Mouse (Mus musculus) spleen, adult 18-20 months (tissue): ENCODE measurements at regions not wholly inside any gene's neighbourhood (a gene's known extent, or its start where the extent isn't known, plus 50 kb on each side); places are given as distances from the start of the nearest gene placed in this dataset.

Experiments
- DNase-seq, 2 experiments: peaks; one replicate each; pipeline ENCODE4 v3.0.0; 2022; ENCODE audit warnings: mixed read lengths in 2 of 2

DNA sequence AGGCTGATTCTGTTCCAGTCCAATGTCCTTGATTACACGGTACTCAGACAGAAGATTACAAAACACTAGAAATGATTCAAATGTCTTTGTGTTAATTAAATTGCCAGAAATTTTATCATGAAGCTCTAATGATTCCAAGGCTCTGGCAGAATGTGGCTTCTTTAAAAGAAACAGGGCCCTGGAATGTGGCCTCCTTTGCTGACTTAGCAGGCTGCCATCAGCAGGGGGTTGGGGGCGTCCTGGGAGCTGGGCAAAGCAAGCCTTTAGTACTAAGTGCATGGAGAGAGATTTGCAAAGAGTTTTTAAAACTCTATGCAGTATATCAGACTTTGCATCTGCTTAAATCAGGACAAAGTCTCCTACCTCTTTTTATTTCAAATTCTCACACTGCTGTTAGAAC lies 434.8 kb upstream of the Cited2 start:
- DNase-seq, result no peak

DNA sequence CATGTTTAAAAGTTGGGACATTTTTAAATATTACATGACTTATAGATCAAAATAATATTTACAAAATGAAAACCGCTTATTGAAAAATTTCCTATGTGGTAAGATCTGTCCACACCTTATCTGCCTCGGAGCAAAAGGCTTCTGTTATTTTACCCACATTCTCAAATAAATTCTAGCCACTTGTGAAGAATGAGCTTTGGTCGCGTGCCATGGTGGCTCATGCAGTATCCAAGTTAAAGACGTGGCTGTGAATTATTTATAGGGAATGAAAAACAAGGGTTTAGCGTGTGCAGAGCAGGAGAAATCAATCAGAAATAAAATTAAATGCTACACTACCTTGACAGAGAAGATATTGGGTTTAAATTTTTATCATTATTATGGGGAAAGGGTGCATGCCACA lies 430.7 kb upstream of the Cited2 start:
- DNase-seq, result no peak

DNA sequence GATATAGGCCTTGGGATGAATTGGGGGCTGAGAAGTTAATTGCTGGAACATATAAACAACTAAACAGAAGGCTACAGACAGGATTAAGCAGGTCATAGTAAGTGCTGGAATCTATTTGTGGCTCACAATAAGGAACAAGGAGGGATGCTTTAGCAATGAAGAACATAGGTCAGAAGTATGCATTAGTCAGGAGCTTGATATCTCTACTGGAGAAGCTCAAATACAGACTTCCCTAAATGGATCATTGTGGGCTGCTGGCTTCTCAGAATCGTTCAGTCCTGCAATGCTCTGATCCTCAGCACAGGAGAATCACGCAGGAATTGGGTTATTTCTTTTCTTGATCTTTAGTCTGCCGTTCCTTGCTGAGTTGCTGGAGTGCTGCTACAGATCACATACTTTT lies 428.6 kb upstream of the Cited2 start:
- no peak for DNase-seq

DNA sequence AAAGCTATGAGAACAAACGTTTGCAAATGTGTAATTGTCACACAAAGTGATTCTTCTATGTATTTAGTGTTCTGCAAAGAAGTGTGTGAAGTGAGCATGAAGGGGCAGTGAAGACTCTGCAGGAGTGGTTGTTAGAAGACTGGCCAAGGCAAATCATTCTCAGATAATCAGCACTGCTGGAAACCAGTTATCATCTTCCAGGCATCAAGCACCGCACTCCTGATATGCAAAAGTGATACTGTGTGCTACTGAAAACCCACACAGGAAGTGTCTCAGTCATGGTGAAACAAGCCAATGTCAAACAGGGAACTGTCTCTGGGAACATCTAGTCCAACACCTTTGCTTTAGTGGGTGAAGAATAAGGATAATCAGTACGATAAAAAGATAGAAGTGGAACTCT lies 427.9 kb upstream of the Cited2 start:
- DNase-seq, result no peak

DNA sequence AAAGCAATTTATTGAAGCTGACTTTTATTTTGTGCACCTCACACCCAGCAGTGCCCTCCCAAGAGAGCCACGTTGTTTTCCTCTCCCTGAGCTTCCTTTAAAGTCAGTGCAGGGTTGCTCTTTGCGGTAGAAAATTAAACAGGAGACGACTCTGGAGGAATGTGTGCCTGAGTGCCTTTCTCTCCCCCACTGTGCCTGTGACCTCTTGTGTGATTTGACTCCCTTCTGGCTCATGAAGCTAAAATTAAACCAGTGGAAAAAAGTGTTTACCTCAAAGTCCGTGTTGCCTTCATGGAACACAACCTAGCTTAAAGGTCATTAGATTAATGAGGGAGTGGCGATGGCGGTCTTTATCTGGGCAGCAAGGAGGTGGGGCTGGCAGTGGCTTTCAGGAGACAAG lies 423.4 kb upstream of the Cited2 start:
- no peak for DNase-seq

DNA sequence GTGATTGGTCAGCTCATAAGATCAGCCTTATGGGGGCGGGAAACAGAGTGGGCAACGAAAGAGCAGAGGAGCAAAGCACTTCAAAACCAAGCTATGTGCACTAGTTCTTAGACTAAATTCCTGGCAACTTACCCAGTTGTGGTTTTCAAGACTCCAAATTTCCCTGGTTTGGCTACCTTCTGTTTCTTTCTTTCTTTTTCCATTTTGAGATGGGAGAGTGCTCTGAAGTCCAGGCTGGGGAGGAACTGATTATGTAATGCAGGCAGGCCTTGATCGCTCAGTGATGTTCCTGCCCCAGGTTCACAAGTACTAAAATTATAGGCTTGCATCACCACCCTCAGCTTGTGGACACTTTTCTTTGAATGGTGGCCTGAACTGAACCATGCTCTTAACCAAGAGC lies 396.3 kb upstream of the Cited2 start:
- DNase-seq, result no peak

DNA sequence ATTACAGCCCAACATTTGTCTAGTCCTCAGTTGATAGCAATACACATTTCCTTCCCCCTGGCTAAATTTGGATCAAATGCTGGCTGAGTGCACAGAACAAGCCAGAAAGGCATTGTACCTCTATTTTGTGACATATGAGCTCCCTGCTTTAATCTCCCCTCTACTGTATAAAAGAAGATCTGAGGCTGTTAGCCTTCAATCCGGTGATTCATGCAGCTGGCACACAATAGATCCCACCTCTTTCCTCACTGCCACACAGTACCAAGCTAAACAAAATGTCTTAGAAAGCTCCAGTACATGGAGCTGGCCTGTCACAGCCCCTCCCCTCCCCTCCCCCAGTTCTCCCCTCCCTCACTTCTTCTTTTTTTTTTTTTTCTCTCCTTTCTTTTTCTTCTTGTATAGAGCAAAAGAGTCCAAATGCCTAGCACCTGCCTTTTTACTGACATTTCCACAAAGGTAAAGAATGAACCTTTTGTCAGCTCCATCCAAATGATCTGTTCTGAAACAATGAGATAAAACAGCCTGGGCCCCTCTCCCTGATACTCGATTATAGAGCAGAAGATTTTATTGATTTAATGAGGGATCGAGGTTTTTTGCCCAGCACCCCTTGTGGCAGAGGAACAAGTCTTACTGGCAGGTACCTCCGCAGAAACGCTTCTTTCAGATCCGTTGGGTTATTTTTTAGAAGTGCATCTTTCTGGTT lies 392.0 kb upstream of the Cited2 start:
- no peak for DNase-seq

DNA sequence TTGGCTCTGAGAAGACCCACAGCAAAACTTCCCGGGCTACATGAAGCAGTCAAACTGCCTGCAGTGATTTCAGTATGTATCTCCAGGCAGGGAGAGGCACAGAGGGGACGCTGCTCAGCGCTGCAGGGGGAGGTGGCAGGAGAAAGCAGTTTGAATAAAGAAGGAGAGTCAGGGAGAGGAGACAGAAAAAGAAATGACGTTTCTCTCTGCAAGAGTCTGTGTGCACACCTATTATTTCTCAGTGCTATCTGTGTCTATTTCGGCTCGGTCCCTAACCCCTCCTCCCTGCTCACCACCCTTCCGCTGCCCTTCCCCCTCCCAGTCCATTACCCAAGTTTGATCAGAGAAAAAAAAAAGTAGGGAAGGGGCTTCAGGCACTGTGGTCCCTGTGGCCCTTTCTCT lies 391.4 kb upstream of the Cited2 start:
- DNase-seq, result no peak

DNA sequence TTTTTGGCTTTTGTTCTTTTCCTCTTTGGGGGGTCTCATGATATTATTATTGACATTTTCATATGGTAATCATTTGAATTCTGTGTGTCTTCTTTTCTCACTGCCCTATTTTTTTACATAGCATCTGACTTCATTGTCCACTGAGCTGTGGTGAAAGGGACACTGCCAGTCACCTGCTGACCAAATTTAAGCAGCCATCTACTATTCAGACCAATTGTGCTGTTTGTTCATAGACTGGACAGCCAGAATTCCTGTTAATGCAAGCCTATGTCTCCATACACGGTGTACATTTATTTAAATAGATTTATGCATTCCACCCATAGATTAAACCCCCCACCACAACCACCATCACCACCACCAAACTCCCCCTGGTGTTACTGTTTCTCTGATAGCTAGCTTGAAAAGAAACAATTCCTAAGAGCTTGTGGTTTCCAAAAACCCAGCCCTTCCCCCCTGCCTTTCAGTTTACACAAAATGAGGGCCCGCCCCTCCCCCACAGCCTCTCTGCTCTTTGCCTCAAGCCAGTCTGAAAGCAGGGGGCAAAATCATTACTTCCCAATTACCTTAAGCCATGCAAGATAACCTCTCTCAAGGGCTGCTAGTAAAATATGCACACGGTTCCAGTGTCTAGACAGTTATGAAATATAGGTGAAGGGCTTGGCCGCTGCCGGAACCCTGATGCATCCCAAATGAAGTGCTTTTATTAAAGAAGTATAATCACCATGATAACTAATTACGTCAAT lies 390.8 kb upstream of the Cited2 start:
- DNase-seq, result no peak

DNA sequence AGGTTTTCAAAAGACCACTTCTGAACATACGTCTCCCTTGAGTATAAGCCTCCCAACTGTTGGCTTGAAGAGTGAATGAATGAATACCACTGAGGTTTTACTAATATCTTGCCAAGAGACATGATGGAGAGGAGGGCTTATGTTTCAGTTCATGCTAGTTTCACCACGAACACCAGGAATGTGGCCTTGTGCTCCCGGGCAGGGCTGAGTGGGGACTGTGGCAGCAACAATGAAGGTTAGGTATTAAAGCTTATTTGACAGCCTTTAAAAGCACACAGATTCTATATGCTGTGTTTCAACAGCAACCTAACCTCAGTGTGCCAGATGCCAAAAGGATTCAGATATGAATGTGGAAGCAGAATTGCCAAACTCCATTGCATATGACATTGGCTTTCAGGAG lies 390.0 kb upstream of the Cited2 start:
- DNase-seq, result no peak

DNA sequence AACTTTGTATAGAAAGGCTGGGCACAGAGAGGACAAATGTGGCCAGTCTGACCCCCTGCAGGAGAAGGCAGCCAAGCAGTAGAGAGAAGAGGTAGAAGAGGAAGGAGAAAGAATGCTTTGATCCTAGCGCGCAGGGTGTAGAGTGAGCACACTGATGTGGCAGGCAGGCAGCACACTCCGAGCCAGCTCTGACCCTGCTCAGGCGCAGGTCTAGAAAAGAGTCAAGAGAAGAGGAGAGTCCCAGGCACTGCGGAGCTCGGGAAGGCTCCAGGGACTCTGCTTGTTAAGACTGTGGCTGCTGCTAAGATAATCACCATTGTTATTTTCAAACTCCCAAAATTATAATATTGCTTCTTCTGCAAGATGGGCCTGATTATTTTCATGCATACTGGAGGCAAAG lies 389.3 kb upstream of the Cited2 start:
- DNase-seq, result no peak

DNA sequence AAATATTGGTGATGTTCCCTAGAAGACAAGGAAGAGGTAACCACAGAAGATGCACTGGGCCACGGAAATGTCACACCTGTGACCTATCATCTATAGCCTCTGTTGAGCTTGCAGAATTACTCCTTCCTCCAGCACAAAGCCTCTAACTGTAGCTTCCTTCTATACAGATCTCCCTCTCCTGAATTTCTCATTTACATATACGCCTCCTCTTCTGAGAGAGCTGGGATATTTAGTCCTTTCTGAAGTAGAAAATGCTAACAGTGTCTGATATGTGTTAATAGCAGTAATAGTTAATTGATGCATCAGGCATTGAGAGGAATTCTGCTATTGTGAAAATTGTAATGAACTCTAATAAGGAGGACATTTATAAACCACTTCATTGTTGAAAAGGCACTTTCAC lies 385.8 kb upstream of the Cited2 start:
- no peak for DNase-seq

DNA sequence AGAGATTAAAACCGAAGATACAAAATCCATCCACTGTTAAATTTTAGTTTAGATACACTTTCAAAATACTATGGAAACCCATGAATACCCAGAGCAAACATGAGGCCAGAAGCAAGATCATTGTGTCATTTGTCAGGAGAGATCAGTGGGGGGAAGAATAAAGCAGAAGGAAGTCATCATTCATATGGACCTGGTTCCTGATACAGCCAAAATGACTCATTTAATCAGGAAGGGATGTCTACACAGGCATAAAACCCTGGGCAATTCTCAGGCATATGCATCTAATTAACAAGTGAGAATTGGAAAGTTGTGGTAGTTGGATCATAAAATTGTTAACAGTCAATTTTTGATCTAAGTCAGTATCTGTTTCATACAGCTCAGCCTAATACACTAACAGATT lies 379.2 kb upstream of the Cited2 start:
- DNase-seq, result no peak

DNA sequence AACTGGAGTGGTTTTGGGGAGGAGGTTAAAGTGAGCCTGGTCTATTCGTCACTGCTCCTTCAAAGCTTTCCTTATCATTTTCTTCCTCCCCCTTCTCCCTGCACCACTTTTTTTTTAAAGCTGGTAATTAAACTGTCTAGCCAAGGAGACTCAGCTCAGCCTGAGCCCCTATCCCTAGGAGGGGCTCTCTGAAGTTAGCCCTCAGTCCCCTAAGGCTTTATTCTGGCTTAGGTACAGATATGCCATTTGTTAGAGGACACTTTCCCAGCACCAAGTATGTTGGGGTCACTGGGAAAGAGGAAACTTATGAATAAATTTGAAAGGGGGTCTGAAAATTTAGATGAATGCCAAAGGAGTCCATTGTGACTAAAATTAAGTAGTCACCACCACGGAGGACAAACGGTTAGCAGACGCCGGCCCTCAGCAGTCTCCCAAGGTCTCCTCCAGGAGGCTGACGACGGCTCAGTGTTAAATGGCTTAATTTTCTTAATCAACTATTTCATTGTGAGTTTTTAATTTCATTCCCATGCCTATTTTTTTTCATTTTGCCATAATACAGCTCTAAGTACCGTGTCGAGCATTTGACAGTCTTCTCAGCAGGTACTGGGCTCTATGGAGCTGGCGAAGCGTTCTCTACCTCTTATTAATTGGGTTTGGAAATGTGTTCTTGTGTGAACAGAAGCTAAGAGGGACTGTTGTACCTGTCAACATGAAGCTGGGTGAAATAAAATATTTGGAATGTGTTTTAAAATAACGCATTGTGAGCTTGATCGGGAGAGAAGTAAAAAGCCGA lies 370.6 kb upstream of the Cited2 start:
- DNase-seq, result no peak

DNA sequence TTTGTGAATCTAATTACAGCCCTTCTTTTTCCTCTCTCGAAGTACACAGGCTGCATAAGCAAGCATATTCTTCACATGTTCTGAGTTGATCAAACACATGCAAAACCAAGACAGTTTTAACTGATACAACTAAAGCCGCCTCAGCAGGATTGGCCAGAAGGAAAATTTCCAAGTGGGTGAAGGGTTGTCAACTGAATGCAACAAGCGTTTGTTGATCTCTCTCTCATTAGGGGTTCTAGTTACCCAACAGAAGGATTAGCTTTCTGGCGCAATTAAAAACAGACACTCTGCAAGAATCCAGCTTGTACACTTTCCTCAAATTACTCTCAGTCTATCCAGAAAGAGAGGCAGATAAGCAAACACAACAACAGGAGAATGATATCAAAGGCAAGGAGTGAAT lies 367.5 kb upstream of the Cited2 start:
- DNase-seq, result no peak

DNA sequence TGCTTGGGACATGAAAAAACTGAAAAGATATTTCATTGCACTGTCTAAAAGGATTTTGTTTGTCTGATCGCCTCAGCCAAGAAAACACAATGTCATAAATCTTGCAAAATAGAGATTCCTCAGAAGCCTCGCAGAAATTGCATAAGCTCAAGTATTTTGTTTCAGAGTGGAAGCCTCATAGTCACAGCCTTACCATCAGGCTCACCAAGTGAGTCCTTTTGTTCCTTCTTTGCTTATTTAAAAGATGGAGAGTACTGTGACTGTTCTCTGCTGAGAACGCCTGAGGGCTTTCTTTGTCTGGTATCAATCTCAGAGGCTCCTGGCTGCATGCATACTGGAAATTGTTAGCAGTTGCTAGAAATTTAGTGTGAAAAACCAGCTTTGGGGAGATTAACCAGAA lies 367.0 kb upstream of the Cited2 start:
- no peak for DNase-seq

DNA sequence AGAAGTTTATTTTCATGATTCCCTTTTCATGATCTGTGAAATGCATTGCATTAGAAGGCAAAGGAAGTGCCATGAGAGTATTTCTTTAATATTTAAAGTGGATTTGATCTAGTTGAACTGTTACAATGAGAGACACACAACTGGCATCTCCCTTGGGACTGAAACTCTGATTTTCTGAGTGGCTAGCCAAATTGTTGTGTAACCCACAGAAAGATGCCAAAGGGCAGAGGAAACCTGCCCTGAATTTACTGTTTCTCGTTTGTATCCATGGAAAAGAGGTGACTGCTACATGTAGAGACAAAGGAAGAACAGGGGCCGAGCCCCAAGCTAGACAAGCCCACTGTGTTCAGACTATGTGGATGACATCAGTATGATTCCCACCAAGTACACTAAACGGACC lies 360.4 kb upstream of the Cited2 start:
- DNase-seq, result no peak

DNA sequence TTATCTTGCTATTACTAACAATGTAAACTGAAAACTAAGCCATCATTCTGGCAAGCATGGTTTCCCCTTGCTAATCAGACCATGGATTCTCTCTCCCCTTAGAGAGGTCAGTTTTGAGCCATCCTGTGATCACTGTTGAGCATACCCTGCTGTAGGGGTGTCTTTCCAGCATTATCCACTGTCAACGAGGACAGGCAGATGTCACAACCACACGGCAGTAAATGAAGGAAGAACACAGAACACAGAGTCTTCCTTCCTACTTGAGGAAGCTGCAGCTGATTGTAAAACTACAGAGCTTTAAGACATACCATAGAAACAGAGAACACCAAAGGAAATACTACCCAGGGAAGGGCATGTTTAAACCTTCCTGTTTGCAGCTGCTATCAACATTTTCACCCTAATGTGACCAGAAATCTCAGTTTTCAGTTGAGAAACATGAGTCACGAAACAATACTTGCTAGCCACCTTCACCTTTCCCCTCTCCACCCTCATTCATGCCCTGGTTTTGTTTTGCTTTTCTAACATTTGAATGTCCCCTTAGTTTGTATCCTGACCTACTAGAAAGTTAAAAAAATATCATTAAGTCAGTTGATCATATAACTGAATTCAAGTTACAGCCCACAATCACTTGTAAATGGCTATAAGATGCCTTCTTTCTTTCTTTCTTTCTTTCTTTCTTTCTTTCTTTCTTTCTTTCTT lies 356.8 kb upstream of the Cited2 start:
- DNase-seq, result no peak

DNA sequence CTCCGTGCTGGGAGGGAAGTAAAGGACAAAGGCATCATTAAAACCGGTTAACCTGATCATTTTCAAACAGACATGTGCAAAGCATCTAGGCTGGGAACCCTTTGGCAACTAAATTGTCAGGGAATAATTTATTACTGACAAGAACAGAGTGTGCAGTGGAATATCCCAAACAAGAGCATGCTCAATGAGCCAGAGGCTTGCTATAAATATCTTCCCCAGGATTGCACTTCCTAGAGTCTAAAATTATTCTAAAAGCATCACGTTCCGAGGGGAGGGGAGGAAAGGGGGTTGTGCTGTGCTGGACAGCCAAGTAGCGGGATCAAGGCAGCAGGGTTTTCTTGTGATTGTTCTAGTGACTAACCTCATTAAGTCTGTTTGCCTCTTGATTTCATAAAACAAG lies 356.0 kb upstream of the Cited2 start:
- DNase-seq, result no peak

DNA sequence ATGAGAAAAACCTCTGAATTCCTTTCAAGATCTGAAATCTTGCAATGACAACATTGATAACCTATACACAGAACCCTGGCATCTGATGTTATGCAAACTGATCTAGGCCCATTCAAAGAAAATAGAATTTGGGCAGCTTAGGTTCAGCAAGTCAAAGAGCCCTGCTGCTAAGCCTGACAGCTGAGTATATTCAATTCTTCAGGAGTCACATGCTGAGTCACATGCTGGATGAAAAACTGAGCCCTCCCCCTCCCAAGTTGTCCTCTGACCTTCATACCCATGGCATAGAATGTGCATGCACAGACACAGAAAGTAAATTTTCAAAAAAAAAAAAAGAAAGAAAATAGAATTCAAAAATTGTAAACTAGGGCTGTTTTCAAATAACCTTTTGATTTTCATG lies 355.6 kb upstream of the Cited2 start:
- DNase-seq, result no peak

DNA sequence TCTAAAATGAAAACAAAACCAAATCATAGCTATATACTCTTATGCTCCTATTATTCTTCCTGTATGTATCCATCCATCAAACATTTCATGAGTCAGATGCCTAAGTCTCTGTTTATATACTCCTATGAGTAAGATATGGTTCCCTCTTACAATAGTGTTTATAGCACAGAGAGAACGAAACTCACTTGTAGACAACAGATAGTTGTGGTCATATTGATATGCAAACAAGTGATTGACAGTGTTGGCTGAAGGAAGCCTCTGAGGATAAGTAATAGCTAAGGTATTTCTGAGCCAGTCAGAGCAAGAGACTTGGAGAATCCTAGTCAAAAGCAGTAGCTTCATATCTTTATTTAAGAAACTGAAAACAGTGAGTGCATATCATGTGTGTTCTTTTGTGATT lies 354.4 kb upstream of the Cited2 start:
- DNase-seq, result no peak

DNA sequence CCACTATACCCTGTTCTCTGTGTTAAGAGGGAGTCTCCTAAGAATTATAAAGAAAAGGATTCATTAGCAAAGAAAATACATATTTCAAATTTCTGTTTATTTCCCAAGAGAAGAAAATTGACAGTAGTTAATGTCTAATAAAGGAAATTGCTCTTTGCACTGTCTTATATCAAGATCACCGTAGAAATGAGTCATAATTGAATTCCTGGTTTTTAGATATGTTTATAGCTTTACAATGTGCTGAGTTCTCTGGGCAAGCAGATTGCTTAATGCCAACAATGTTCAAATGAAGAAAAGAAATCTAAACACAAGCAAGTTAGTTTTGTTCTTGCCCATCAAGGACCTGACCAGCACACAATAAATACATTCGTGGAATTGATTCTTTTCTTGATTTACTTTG lies 350.1 kb upstream of the Cited2 start:
- no peak for DNase-seq

DNA sequence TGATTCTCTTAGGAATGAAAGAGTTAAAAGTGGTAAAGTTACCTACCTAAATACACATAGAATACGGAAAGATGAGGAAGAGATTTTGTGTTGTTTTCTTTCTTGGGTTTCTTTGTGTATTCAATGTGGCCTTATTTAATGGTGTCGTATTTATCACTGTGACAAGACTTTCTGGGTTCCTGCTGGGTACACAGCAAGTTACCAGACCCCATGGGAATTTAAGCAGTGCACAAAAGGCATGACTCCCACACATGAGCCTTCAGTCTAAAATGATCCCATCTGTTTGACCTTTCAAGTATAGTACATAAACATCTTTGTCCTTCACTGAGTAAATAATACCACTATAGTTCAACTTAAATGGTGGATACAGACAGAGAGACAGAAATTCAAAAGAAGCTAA lies 349.0 kb upstream of the Cited2 start:
- DNase-seq, result no peak

DNA sequence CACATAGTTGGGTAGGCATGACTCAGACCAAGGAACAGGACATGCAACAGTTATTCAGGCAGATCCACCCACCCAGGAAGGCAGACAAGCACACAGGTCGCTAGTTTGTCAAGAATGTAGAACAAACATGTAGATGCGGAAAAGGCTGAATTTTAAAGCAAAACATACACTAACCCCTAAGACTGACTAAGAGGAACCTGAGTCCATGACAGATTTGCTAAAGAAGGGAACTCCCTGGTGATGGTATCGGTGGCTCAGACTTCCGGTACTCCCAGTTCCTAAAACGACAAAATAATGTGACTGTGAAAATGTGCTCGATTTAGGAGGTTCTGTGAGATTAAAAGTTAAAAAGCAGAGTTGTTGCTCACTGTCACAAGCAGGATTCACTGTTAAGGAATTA lies 340.0 kb upstream of the Cited2 start:
- no peak for DNase-seq
